Mouse (Mus musculus) G1E (cell line): ENCODE data around the gene Crybg1.

Experiments used
- CTCF ChIP-seq: IDR thresholded peaks from 2 replicates; pipeline ENCODE4 v1.5.1; 2012; ENCODE audit warnings: low read depth, low read length, inconsistent platforms, mixed read lengths
- GATA1 ChIP-seq: IDR thresholded peaks from 2 replicates; pipeline ENCODE4 v1.6.1; 2012; ENCODE audit warnings: borderline replicate concordance, low read length, inconsistent platforms, mixed read lengths

- TF ChIP-seq GATA1 (no peak), CTCF (no peak)
These were observed 27.9 kb upstream of the Crybg1 start for GRCm38 (mm10) chr10:44176548-44176947.
